Mouse (Mus musculus) forebrain, embryonic 13.5 days (tissue): ENCODE data around the gene Cadps2. TPM values are rescaled to one million over a fixed set of nuclear protein-coding genes. Genes with fewer than 3 reads are reported as not detected.

ENCODE experiments used
- ATAC-seq: fragments of 200-750 bp; cut with Nextera tagmentation; 2 replicates; pipeline ENCODE4 v1.8.0; 2017
- H3K27ac ChIP-seq: fragments of 300-500 bp; sonication (generic); 2 replicates; pipeline ENCODE4 v1.5.1; 2015; ENCODE audit warnings: inconsistent platforms, mild to moderate bottlenecking, moderate library complexity
- H3K27me3 ChIP-seq: fragments of 300-500 bp; sonication (generic); 2 replicates; pipeline ENCODE4 v1.6.1; 2015; ENCODE audit warnings: mild to moderate bottlenecking, inconsistent platforms
- H3K36me3 ChIP-seq: fragments of 300-500 bp; sonication (generic); 2 replicates; pipeline ENCODE4 v1.6.1; 2015; ENCODE audit warnings: mild to moderate bottlenecking, inconsistent platforms; ENCODE audit not compliant: poor library complexity, severe bottlenecking
- H3K4me1 ChIP-seq: fragments of 300-500 bp; sonication (generic); 2 replicates; pipeline ENCODE4 v1.6.1; 2015; ENCODE audit warnings: inconsistent platforms
- H3K4me2 ChIP-seq: fragments of 300-500 bp; sonication (generic); 2 replicates; pipeline ENCODE4 v1.6.1; 2015; ENCODE audit warnings: inconsistent platforms, mild to moderate bottlenecking, moderate library complexity
- H3K4me3 ChIP-seq: fragments of 300-500 bp; sonication (generic); 2 replicates; pipeline ENCODE4 v1.5.1; 2015; ENCODE audit warnings: mild to moderate bottlenecking, inconsistent platforms
- H3K9ac ChIP-seq: fragments of 300-500 bp; sonication (generic); 2 replicates; pipeline ENCODE4 v1.6.1; 2015; ENCODE audit warnings: mild to moderate bottlenecking, inconsistent platforms
- H3K9me3 ChIP-seq: fragments of 300-500 bp; sonication (generic); replicated peaks from 2 replicates; pipeline ENCODE4 v1.6.1; 2016; ENCODE audit warnings: inconsistent platforms
- WGBS: fragments of 180-500 bp; shearing (Covaris S2); methylation state at CpG from one replicate; pipeline ENCODE4 v1.1.7; 2015; 5-methylcytosine and 5-hydroxymethylcytosine counted together
- polyA plus RNA-seq: library from polyadenylated mRNA; unstranded; fragments of >200 nt; fragmentation: Nextera tagmentation; extraction: Ambion mirVana; gene quantifications from 2 replicates; pipeline ENCODE4 v1.2.1, GENCODE M21; 2015

Cadps2 gene
- polyA plus RNA-seq, 1 experiment from 2014 or later, result 3.2 TPM

DNA sequence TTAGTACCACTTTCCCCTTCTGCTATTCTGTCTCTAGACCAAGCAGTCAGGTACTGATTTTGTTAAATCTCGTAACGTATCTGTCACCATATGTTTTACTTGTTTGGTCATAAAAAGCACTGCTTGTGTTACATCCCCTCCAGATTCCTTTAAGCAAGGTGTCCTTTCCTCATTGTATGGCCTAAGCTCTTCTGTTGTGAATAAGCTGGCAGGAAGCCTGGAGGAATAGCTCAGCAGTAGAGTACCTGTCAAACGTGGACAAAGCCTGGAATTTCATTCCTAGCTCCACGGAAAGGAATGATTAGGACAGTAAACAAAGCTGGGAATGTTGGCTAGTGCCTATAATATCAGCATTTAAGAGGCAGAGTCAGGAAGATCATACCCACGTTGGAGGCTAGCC lies 340.6 kb downstream of the Cadps2 start:
- WGBS, result 41% methylated on average over 5 of the region's 5 CpGs
- no peak for ATAC-seq
- H3K4me2 ChIP-seq, result no peak overlapping the region
- no peak overlapping the region for H3K27ac ChIP-seq
- H3K27me3 ChIP-seq, result no peaks in the 10 kb centered on the region
- no peak overlapping the region for H3K4me3 ChIP-seq
- no peaks in the 10 kb centered on the region for H3K9me3 ChIP-seq
- H3K9ac ChIP-seq, result no peak overlapping the region
- peaks cover 5% of the 10 kb centered on the region; the same call in 1 of the 2 replicates for H3K4me1 ChIP-seq
- H3K36me3 ChIP-seq, result no peaks in the 10 kb centered on the region

DNA sequence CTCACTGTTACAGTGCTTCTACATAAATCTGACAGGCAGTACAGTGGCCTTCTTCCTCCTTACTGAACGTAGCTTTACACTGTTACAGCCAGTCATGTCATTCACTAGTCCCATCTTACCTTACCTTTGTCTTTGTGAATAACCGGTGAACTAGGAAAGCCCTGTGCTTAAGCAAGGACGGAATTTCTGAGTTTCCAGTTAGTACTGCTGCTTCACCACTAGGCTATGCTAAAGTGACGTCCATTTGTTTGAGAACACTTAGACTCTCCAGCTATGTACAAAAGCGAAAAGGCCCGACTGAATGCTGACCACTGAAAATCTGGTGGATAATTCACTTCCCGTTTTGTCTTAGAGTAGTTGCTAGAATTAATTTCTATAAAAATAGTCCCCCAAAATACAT lies 347.4 kb downstream of the Cadps2 start:
- Histone ChIP-seq H3K9me3 (no peaks in the 10 kb centered on the region), H3K36me3 (no peaks in the 10 kb centered on the region), H3K27ac (no peak overlapping the region), H3K4me2 (no peak overlapping the region), H3K4me3 (no peak overlapping the region), H3K9ac (no peak overlapping the region), H3K27me3 (no peaks in the 10 kb centered on the region), H3K4me1 (no peaks in the 10 kb centered on the region)
- WGBS, result 24% methylated on average over 7 of the region's 7 CpGs
- peak; percentile 93 for ATAC-seq

- no peak overlapping the region for H3K9ac ChIP-seq
- no peak overlapping the region for H3K4me2 ChIP-seq
- 82% methylated on average over 2 of the region's 2 CpGs for WGBS
- H3K27ac ChIP-seq, result no peak overlapping the region
- no peaks in the 10 kb centered on the region for H3K36me3 ChIP-seq
- H3K4me3 ChIP-seq, result no peak overlapping the region
- H3K4me1 ChIP-seq, result no peaks in the 10 kb centered on the region
- H3K27me3 ChIP-seq, result no peaks in the 10 kb centered on the region
- no peak for ATAC-seq
- no peaks in the 10 kb centered on the region for H3K9me3 ChIP-seq
Observed at GRCm38 (mm10) chr6:23490431-23490830, 348.8 kb downstream of the Cadps2 start.

- H3K9ac ChIP-seq, result no peak overlapping the region
- H3K4me1 ChIP-seq, result no peaks in the 10 kb centered on the region
- H3K27ac ChIP-seq, result no peak overlapping the region
- H3K4me3 ChIP-seq, result no peak overlapping the region
- no peak for ATAC-seq
- H3K9me3 ChIP-seq, result no peaks in the 10 kb centered on the region
- H3K36me3 ChIP-seq, result no peaks in the 10 kb centered on the region
- H3K27me3 ChIP-seq, result no peaks in the 10 kb centered on the region
- H3K4me2 ChIP-seq, result no peak overlapping the region
- WGBS, result 77% methylated on average over 2 of the region's 2 CpGs
Observed at GRCm38 (mm10) chr6:23489046-23489445, 350.2 kb downstream of the Cadps2 start.

GRCm38 (mm10) chr6:23472686-23473085 lies 366.5 kb downstream of the Cadps2 start:
- H3K4me1 ChIP-seq, result no peaks in the 10 kb centered on the region
- no peak overlapping the region for H3K27ac ChIP-seq
- H3K36me3 ChIP-seq, result no peaks in the 10 kb centered on the region
- H3K4me3 ChIP-seq, result no peak overlapping the region
- H3K9ac ChIP-seq, result no peak overlapping the region
- WGBS, result 71% methylated on average over 2 of the region's 2 CpGs
- ATAC-seq, result 0 out of 2 replicates have a peak, but pooled peaks have one; percentile 10
- no peak overlapping the region for H3K4me2 ChIP-seq
- H3K27me3 ChIP-seq, result no peaks in the 10 kb centered on the region
- H3K9me3 ChIP-seq, result no peaks in the 10 kb centered on the region

GRCm38 (mm10) chr6:23471830-23472229 lies 367.4 kb downstream of the Cadps2 start:
- H3K36me3 ChIP-seq, result no peaks in the 10 kb centered on the region
- no peaks in the 10 kb centered on the region for H3K4me1 ChIP-seq
- no peak overlapping the region for H3K4me2 ChIP-seq
- no peak for ATAC-seq
- no peak overlapping the region for H3K4me3 ChIP-seq
- no peaks in the 10 kb centered on the region for H3K27me3 ChIP-seq
- no peak overlapping the region for H3K27ac ChIP-seq
- no peaks in the 10 kb centered on the region for H3K9me3 ChIP-seq
- no peak overlapping the region for H3K9ac ChIP-seq
- 65% methylated on average over 2 of the region's 2 CpGs for WGBS

- H3K9me3 ChIP-seq, result no peaks in the 10 kb centered on the region
- no peaks in the 10 kb centered on the region for H3K27me3 ChIP-seq
- H3K4me1 ChIP-seq, result no peaks in the 10 kb centered on the region
- no peak overlapping the region for H3K4me3 ChIP-seq
- ATAC-seq, result peak; percentile 25; the same call in 1 of the 2 replicates
- WGBS, result 45% methylated on average over 4 of the region's 4 CpGs
- H3K36me3 ChIP-seq, result no peaks in the 10 kb centered on the region
- H3K27ac ChIP-seq, result no peak overlapping the region
- H3K4me2 ChIP-seq, result no peak overlapping the region
- H3K9ac ChIP-seq, result no peak overlapping the region
Observed at GRCm38 (mm10) chr6:23467885-23468284, 371.3 kb downstream of the Cadps2 start.

DNA sequence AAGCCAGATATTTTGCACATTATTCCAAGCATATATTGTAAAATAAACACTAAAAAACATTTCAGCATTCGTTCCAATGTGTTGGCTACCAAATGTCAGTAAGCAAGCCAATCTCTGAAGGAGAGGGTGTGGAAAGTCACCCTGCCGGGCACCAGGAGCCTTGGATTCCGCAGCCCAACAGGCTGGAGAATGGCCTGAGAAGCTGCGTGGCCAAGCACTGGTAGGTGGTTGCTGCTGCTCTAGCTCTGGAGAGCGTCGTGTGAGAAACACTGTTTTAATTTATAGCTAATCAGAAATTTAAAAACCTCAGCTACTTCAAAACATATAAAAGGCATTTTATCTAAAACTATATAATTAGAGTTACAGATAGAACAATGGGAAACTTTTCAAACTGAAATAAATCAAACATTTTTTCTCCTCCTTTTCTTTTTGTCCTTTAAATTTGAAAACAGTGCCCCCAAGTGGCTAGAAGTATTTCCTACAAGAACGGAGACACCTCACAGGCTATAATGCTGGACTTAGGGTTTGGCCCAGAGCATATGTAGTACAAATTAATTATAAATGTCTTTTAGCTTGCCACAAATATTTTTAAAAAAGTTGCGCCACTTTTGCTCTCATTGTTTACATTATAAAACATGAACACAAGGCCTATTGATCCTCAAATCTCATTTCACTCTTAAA lies 376.5 kb downstream of the Cadps2 start:
- H3K9me3 ChIP-seq, result no peaks in the 10 kb centered on the region
- no peak overlapping the region for H3K4me3 ChIP-seq
- 0 out of 2 replicates have a peak, but pooled peaks cover 2% of the 10 kb centered on the region for H3K4me1 ChIP-seq
- H3K27me3 ChIP-seq, result peaks cover 7% of the 10 kb centered on the region
- H3K27ac ChIP-seq, result no peak overlapping the region
- H3K4me2 ChIP-seq, result 0 out of 2 replicates have a peak overlapping the region, but pooled peaks have one; percentile 20
- no peaks in the 10 kb centered on the region for H3K36me3 ChIP-seq
- 19% methylated on average over 8 of the region's 8 CpGs for WGBS
- peak; percentile 76 for ATAC-seq
- H3K9ac ChIP-seq, result no peak overlapping the region

DNA sequence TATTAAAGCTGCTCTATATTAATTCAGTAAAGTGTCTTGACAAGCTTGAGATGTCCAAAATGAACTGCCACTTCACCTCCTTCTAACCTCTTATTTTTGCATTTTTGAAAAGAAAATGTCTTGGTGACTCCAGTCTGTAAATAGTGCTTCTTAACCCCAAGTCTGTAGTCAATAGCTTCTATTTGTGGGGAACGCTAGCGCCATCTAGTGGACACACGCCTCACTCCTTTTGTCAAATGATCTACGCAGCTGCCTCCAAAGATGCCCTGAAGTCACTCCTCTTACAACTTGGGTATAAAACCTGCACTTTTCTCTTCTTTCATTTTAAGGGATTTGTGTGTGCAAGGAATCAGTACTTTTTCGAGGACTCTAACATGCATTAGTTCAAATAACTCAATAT lies 381.5 kb downstream of the Cadps2 start:
- 2% methylated on average over 5 of the region's 5 CpGs for WGBS
- ATAC-seq, result peak; percentile 77
- Histone ChIP-seq H3K9ac (no peak overlapping the region), H3K4me2 (no peak overlapping the region), H3K9me3 (no peaks in the 10 kb centered on the region), H3K4me3 (no peak overlapping the region), H3K36me3 (no peaks in the 10 kb centered on the region), H3K27me3 (peaks cover 16% of the 10 kb centered on the region), H3K27ac (no peak overlapping the region), H3K4me1 (0 out of 2 replicates have a peak, but pooled peaks cover 2% of the 10 kb centered on the region)

GRCm38 (mm10) chr6:23453907-23454306 lies 385.3 kb downstream of the Cadps2 start:
- no peak overlapping the region for H3K4me3 ChIP-seq
- no peak overlapping the region for H3K9ac ChIP-seq
- no peak overlapping the region for H3K4me2 ChIP-seq
- no peaks in the 10 kb centered on the region for H3K9me3 ChIP-seq
- no peaks in the 10 kb centered on the region for H3K4me1 ChIP-seq
- H3K27ac ChIP-seq, result no peak overlapping the region
- 67% methylated on average over 5 of the region's 5 CpGs for WGBS
- no peaks in the 10 kb centered on the region for H3K36me3 ChIP-seq
- ATAC-seq, result no peak
- peaks cover 9% of the 10 kb centered on the region for H3K27me3 ChIP-seq

GRCm38 (mm10) chr6:23439897-23440296 lies 399.3 kb downstream of the Cadps2 start:
- Histone ChIP-seq H3K36me3 (no peaks in the 10 kb centered on the region), H3K9ac (no peak overlapping the region), H3K4me2 (no peak overlapping the region), H3K4me1 (no peaks in the 10 kb centered on the region), H3K27me3 (no peaks in the 10 kb centered on the region), H3K4me3 (no peak overlapping the region), H3K9me3 (no peaks in the 10 kb centered on the region), H3K27ac (no peak overlapping the region)
- ATAC-seq, result peak; percentile 58; the same call in 1 of the 2 replicates
- 65% methylated on average over 3 of the region's 3 CpGs for WGBS

- 5% methylated on average over 12 of the region's 12 CpGs for WGBS
- Histone ChIP-seq H3K27ac (no peak overlapping the region), H3K4me2 (peak overlapping the region; percentile 40), H3K27me3 (peaks cover 21% of the 10 kb centered on the region; the same call in 1 of the 2 replicates), H3K4me1 (peaks cover 18% of the 10 kb centered on the region), H3K36me3 (no peaks in the 10 kb centered on the region), H3K9me3 (no peaks in the 10 kb centered on the region), H3K4me3 (no peak overlapping the region), H3K9ac (no peak overlapping the region)
- peak; percentile 70 for ATAC-seq
Observed at GRCm38 (mm10) chr6:23410256-23411049, 428.8 kb downstream of the Cadps2 start.
